Mouse (Mus musculus): Measurements from ENCODE around the gene Shank2. TPM values are rescaled to one million over a fixed set of nuclear protein-coding genes. Genes with fewer than 3 reads are reported as not detected.

Shank2 gene
- total RNA-seq (2022) = under 1 TPM; 0.07 to 0.13 (median 0.08) TPM

GRCm38 (mm10) chr7:144001628-144002027 is at the start of gene Shank2:
Gene Shank2, plus strand, starts transcription at chr7:144001928.
- DNase-seq (ENCODE audit: low spot score in 2 of 2) = no peak

GRCm38 (mm10) chr7:143952130-143952529 is 49.6 kb upstream of the Shank2 start:
- no peak for DNase-seq (ENCODE audit: low spot score in 2 of 2)

GRCm38 (mm10) chr7:143956575-143957295 is 45.0 kb upstream of the Shank2 start:
- DNase-seq (ENCODE audit: low spot score in 2 of 2) = no peak

GRCm38 (mm10) chr7:143958030-143958565 is 43.6 kb upstream of the Shank2 start:
- DNase-seq (ENCODE audit: low spot score in 2 of 2) = no peak

GRCm38 (mm10) chr7:143963813-143964212 is 37.9 kb upstream of the Shank2 start:
- DNase-seq (ENCODE audit: low spot score in 2 of 2) = no peak

GRCm38 (mm10) chr7:143966621-143967020 is 35.1 kb upstream of the Shank2 start:
- DNase-seq (ENCODE audit: low spot score in 2 of 2) = no peak

- DNase-seq (ENCODE audit: low spot score in 2 of 2) = no peak
These were observed 24.3 kb upstream of the Shank2 start for GRCm38 (mm10) chr7:143977491-143977830.

- no peak for DNase-seq (ENCODE audit: low spot score in 2 of 2)
These were observed 23.7 kb upstream of the Shank2 start for GRCm38 (mm10) chr7:143977831-143978682.

- DNase-seq (ENCODE audit: low spot score in 2 of 2) = no peak
These were observed 22.9 kb upstream of the Shank2 start for GRCm38 (mm10) chr7:143978741-143979371.

GRCm38 (mm10) chr7:143979986-143980385 is 21.7 kb upstream of the Shank2 start:
- DNase-seq (ENCODE audit: low spot score in 2 of 2) = no peak

GRCm38 (mm10) chr7:143986281-143986680 is 15.4 kb upstream of the Shank2 start:
- no peak for DNase-seq (ENCODE audit: low spot score in 2 of 2)

GRCm38 (mm10) chr7:143991160-143991559 is 10.6 kb upstream of the Shank2 start:
- no peak for DNase-seq (ENCODE audit: low spot score in 2 of 2)

GRCm38 (mm10) chr7:143999073-143999472 is 2.7 kb upstream of the Shank2 start:
- no peak for DNase-seq (ENCODE audit: low spot score in 2 of 2)

GRCm38 (mm10) chr7:144003471-144003870 is 1.7 kb downstream of the Shank2 start:
- no peak for DNase-seq (ENCODE audit: low spot score in 2 of 2)

GRCm38 (mm10) chr7:144008079-144008478 is 6.4 kb downstream of the Shank2 start:
- no peak for DNase-seq (ENCODE audit: low spot score in 2 of 2)

- no peak for DNase-seq (ENCODE audit: low spot score in 2 of 2)
These were observed 7.3 kb downstream of the Shank2 start for GRCm38 (mm10) chr7:144008985-144009384.

- no peak for DNase-seq (ENCODE audit: low spot score in 2 of 2)
These were observed 12.8 kb downstream of the Shank2 start for GRCm38 (mm10) chr7:144014485-144014884.

- DNase-seq (ENCODE audit: low spot score in 2 of 2) = no peak
These were observed 20.1 kb downstream of the Shank2 start for GRCm38 (mm10) chr7:144021801-144022200.

GRCm38 (mm10) chr7:144022682-144023081 is 21.0 kb downstream of the Shank2 start:
- no peak for DNase-seq (ENCODE audit: low spot score in 2 of 2)

GRCm38 (mm10) chr7:144023561-144023960 is 21.8 kb downstream of the Shank2 start:
- DNase-seq (ENCODE audit: low spot score in 2 of 2) = no peak

GRCm38 (mm10) chr7:144026024-144026752 is 24.5 kb downstream of the Shank2 start:
- DNase-seq (ENCODE audit: low spot score in 2 of 2) = no peak
